Mouse (Mus musculus): ENCODE measurements around the gene Tbc1d14.
A peak's percentile ranks its signal among the peaks of the same experiment; 100 is the strongest.

Gene Tbc1d14

DNA sequence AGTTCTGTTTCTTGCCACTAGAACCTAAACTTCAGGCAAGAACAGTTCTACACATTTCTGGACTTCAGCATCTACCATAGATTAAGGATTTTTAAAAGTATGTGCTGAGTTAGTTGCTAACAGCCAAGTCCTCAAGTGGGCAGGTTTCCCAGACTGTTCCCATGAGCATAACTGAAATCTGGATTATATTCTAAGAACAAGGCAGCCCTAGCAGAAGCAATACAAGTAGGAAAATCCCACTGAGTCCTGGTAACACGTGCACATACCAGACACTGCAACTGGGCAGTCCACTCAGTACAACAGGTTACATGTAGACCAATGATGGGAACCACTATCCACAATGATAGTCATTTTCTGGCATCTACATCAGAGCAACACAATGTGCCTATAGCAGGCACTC is 17.3 kb downstream of the Tbc1d14 start:
- no peak for DNase-seq

DNA sequence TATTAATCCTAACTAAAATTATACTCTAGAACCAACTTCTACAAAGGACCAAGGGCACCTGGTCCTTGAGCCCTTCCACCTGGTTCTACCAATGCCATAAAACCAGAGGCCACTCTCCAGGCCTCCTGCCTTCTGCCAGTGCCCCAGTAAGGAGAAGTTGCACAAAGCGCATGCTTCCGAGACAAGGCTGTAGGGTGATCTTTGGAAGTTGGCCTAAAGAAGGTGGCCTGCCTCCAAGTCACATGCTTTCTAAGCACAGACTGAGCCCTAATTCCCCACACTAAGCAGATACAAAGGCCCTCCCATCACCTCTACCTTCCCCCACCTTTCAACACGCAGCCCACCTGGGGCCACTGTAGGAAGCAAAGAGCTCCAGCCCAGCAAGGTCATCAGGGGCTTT is 17.8 kb downstream of the Tbc1d14 start:
- peak in 1 of 2 experiments; percentile 48 for DNase-seq

DNA sequence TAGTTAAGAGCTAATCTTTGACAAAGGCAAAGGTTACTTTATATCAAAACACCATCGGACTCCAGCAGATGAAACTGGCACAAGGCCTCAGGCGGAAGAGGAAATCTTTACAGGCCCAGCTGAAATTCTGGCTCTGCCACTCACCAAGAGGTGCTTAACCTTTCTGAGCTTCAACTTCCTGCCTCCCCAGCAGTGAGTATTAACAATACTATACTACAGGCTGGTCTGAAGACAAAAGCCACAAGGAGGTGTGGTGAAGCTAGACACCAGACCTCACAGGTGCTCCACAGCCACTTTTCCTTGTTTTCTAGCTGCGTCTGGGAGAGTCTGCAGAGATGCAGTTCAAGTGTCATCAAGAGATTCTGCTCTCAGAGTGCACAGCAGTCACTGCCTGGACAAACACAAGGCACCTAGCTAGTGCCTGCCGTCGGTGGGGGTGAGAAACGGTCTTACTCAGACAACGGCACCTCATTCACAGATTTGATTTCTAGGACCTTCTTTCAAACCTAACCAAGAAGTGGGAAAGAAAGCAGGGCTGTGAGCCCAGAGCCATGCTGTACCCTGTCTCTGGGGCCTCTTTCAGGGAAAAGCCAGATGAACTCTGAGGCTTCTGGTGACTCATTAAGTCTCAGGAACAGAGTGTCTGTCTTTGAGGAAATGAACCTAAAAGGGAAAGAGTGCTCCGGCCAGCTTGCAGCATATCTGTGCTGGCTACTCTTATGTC is 18.8 kb downstream of the Tbc1d14 start:
- no peak for DNase-seq

DNA sequence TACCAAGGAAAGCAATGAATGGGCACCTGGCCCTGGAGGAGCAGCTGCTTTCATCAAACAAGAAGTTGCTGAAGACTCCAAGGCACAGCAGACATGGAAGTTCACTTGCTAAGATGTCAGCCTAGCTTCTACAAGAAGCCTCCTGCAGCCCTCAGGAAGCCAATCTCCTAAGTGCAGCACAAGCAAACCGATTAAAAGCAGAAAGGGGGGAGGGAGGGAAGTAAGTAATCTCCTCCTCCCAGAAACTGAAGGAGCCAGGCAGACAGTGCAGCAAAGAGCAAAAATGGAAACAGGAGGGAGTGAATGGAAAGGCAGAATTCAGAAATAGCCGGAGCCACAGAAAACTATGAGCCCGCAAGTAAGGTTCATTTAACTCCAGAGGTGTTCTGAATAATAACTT is 19.7 kb downstream of the Tbc1d14 start:
- no peak for DNase-seq

DNA sequence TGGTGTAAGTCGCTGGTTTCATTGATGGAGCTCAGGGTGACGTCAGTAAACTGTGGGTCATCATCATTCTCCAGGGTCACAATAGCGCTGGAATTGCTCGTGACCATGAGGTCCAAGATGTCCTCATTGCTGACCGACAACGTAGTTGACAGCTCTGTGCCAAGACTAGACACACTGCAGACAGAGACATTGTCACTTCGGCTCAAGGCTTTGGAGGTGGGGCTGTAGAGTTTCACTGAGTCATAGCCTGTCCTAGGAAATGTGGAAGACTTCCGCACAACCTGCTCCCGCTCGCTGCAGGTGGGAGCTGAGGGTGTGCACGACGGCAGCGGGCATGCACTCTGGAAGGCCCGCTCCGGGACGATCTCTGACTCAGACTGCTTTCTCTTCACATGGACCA is 21.7 kb downstream of the Tbc1d14 start:
- DNase-seq = no peak

GRCm38 (mm10) chr5:36570546-36571245 is 22.4 kb downstream of the Tbc1d14 start:
- DNase-seq = no peak

DNA sequence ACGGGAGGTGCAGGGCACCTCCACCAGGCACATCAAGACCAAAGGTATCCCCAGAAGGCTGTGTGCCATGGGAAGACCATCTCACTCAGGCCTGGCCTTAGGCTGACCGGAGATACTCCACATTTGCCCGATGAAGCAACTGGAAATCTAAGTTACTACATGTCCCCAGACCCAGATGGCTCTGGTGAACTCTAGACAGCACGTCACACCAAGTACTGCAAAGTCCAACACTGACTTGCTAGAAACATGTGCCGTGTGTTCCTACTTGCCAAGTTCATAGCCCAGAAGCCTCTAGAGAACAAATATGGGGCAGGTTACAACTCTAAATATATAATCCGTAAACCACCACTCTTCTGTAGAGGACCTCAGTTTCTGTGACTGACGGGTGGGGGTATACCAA is 23.0 kb downstream of the Tbc1d14 start:
- DNase-seq = no peak

- DNase-seq = no peak
Measured at GRCm38 (mm10) chr5:36568118-36568517, 25.0 kb downstream of the Tbc1d14 start.

DNA sequence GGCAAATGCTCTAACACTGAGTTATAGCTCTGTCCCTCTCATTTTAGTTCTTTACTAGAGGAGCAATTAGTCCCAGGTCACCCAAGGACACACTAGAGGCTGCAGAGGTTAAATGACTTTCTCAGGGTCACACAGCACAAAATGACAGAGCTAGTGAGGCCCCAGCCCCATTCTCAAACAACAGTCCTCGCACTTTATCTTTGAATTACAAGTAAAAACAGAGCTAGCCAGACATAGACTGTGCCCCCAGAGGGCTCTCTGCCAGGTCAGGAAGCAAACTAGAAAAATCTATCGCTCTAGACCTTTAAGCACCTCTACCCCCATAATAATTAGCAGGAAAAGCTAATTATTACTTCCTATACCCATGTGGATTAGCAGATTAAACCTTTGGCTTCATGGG is 25.4 kb downstream of the Tbc1d14 start:
- DNase-seq = no peak

DNA sequence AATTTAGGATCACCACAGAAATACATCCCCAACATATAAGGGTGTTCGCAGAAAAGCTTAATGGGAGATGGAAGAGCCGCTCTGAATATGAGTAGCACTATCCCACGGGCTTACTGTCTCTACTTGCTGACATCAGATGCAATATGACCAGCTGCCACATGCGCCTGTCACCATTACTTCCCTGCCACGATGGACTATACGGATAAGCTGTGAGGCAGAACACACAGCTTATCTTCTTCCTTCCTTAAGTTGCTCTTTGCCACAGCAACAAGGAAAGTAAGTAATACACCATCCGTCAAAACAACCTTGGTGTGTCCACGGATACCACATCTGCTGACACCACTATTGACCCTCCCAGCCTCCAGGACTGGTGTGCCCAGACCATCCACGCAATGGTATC is 28.5 kb downstream of the Tbc1d14 start:
- no peak for DNase-seq

GRCm38 (mm10) chr5:36563741-36564140 is 29.3 kb downstream of the Tbc1d14 start:
- no peak for DNase-seq

GRCm38 (mm10) chr5:36562791-36563445 is 30.2 kb downstream of the Tbc1d14 start:
- DNase-seq = no peak

- no peak for DNase-seq
Measured at GRCm38 (mm10) chr5:36561509-36561908, 31.6 kb downstream of the Tbc1d14 start.

DNA sequence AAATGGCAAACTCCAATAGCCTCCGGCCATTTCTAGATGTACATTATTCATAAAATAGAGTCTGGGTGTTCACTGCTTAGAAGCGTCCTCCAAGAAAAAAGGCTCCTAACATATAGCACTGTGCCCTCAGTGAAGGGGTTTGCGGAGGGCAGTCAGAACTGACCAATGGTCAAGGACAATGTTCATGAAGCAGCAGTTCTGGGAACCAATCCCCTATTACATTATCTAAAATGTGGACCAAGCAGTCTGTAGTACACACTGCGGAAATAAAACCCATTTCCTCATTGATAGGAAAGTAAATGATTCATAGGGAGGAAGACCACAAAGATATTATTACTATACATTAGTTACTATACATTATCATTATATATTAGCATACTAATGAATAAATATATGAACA is 32.6 kb downstream of the Tbc1d14 start:
- no peak for DNase-seq

DNA sequence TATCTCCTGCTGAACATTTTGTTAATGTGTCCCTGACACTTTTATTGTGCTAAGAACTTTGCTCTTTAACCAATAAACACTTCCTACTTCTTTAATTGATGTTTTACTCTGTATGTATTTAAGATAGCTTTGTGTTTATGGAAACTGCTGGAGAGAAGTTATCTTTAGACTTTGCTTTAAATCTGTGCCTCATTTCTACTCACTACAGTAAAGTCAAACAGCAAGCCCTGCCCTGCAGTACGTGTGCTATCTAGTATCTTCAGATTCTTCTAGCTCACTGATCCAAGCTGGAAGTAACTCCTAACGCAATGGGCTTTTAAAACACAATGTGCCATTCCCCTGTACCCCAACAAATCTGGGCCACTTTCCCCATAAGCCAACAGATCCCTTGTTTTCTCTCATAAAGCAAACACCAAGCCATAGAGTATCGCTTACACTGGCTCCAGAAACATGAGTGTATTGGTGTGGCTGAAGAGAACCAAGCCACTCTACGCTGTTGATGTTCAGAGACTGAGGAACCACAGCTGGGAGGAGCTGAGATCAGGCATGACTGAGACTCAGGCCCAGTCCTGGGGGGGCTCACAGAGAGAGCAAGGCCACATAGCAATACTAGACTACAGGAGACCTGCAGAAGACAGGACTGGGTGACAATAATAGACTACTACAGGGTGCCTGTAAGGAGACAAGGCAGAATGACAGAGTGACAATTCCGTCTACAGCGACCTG is 33.4 kb downstream of the Tbc1d14 start:
- no peak for DNase-seq

GRCm38 (mm10) chr5:36559106-36559505 is 34.0 kb downstream of the Tbc1d14 start:
- no peak for DNase-seq

- no peak for DNase-seq
Measured at GRCm38 (mm10) chr5:36558526-36558925, 34.5 kb downstream of the Tbc1d14 start.

DNA sequence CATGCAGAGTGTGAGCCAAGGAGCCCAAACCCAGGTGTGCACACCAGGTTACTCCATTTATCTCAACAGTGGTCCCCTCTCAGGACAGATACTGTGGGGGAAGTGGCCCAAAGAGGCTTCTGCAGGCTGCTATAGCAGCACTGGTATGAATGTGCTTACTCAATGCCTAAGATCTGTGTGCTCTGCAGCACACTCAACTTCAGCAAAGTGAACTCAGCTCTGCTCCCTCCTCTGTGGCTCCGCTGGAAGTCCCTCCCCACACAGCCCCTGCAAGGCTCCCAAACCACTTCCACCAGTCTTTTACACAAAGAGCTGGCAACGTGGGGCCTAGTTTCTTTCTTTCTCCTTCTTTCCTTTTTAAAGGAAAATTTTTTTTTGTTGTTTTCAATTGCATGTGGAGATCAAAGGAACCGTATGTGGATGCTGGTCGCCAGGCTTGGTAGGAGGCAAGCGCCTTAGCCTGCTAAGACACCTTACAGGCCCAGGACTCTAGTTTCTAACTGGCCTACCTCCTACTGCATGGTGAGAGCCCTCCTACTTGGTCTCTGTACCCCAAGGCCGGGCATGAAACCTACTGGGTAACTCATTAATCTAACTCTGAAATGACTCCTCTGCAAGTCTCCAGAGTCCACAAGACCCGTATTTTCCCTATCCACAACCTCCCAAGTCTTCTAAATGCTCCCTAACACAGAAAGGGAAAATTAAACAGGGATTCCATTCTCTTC is 35.3 kb downstream of the Tbc1d14 start:
- DNase-seq = no peak

DNA sequence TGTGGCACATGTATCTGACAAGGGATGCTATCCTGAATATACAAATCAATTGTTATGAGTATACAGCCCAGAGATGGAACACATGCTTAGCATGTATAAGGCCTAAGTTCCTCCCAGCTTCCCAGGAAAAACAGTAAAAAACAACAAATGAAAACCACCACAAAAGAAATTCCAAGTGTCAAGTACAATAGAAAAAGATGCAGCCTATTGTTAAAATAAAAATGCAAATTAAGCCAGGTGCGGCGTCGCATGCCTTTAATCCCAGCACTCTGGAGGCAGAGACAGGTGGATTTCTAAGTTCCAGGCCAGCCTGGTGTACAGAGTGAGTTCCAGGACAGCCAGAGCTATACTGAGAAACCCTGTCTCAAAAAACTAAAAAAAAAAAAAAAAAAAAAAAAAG is 36.2 kb downstream of the Tbc1d14 start:
- DNase-seq = no peak

DNA sequence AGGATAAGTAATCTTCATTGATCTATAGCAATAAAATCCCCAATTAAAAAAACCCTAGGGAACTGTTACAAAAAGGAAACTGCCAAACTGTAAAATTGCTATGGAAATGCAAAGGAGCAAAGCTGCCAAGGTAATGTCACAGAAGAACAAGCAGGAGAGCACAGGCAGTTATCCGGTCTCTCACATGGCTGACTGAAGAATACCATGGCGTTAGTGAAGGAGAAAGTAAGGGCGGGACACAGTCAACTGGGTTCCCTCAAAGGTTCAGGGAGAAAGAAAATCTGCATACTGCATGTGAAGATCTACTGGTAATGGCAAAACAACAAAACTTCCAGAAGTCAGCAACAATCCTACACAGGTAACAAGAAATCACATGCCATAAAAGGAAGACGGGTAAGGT is 36.8 kb downstream of the Tbc1d14 start:
- DNase-seq = no peak

- DNase-seq = no peak
Measured at GRCm38 (mm10) chr5:36554496-36554895, 38.6 kb downstream of the Tbc1d14 start.

GRCm38 (mm10) chr5:36553886-36554285 is 39.2 kb downstream of the Tbc1d14 start:
- no peak for DNase-seq
